Mouse (Mus musculus) stomach, postnatal 0 days (tissue): ENCODE measurements around the gene Tex29. TPM values are rescaled to one million over a fixed set of nuclear protein-coding genes. Genes with fewer than 3 reads are reported as not detected.
A peak's percentile ranks its signal among the peaks of the same experiment; 100 is the strongest.

Experiments used
- ATAC-seq: fragments of 200-750 bp; cut with Nextera tagmentation; 2 replicates; pipeline ENCODE4 v1.8.0; 2017; ENCODE audit not compliant: low FRiP score, low TSS enrichment
- DNase-seq: peaks from one replicate; pipeline ENCODE4 v3.0.0-alpha.2; 2016; ENCODE audit warnings: low spot score
- H3K27ac ChIP-seq: fragments of 300-500 bp; sonication (generic); replicated peaks from 2 replicates; pipeline ENCODE4 v1.5.1; 2014; ENCODE audit warnings: mild to moderate bottlenecking, control low read depth
- H3K27me3 ChIP-seq: fragments of 300-500 bp; sonication (generic); 2 replicates; pipeline ENCODE4 v1.6.1; 2014; ENCODE audit warnings: low read length; ENCODE audit not compliant: control insufficient read depth, insufficient read depth
- H3K36me3 ChIP-seq: fragments of 300-500 bp; sonication (generic); 2 replicates; pipeline ENCODE4 v1.6.1; 2014; ENCODE audit warnings: low read length, mixed read lengths; ENCODE audit not compliant: control insufficient read depth, insufficient read depth
- H3K4me1 ChIP-seq: fragments of 300-500 bp; sonication (generic); replicated peaks from 2 replicates; pipeline ENCODE4 v1.6.1; 2014; ENCODE audit warnings: antibody characterized with exemption; ENCODE audit not compliant: control insufficient read depth, insufficient read depth
- H3K4me2 ChIP-seq: fragments of 300-500 bp; sonication (generic); replicated peaks from 2 replicates; pipeline ENCODE4 v1.6.1; 2014; ENCODE audit warnings: low read depth, mild to moderate bottlenecking, control low read depth, moderate library complexity
- H3K4me3 ChIP-seq: fragments of 300-500 bp; sonication (generic); 2 replicates; pipeline ENCODE4 v1.5.1; 2014; ENCODE audit warnings: low read depth, low read length, control low read depth
- H3K9ac ChIP-seq: fragments of 300-500 bp; sonication (generic); 2 replicates; pipeline ENCODE4 v1.6.1; 2014; ENCODE audit warnings: mild to moderate bottlenecking, low read length, control low read depth, mixed read lengths
- H3K9me3 ChIP-seq: fragments of 300-500 bp; sonication (generic); 2 replicates; pipeline ENCODE4 v1.6.1; 2016; ENCODE audit warnings: low read length; ENCODE audit not compliant: control insufficient read depth
- CTCF ChIP-seq: IDR thresholded peaks from 2 replicates; pipeline ENCODE4 v1.5.1; 2016; ENCODE audit warnings: antibody characterized with exemption, low read depth, mild to moderate bottlenecking, moderate library complexity
- EP300 ChIP-seq: optimal IDR thresholded peaks from 2 replicates; pipeline ENCODE3; 2016; ENCODE audit warnings: antibody characterized with exemption
- WGBS: fragments of 180-500 bp; shearing (Covaris S2); extraction: QIAGEN DNeasy Blood & Tissue Kit; methylation state at CpG from one replicate; pipeline ENCODE4 v1.1.7; 2014; 5-methylcytosine and 5-hydroxymethylcytosine counted together
- polyA plus RNA-seq: library from polyadenylated mRNA; unstranded; fragments of >200 nt; fragmentation: Nextera tagmentation; extraction: Ambion mirVana; gene quantifications from 2 replicates; pipeline ENCODE4 v1.2.1, GENCODE M21; 2015

Tex29 gene
- polyA plus RNA-seq = not detected in 2 replicates

DNA sequence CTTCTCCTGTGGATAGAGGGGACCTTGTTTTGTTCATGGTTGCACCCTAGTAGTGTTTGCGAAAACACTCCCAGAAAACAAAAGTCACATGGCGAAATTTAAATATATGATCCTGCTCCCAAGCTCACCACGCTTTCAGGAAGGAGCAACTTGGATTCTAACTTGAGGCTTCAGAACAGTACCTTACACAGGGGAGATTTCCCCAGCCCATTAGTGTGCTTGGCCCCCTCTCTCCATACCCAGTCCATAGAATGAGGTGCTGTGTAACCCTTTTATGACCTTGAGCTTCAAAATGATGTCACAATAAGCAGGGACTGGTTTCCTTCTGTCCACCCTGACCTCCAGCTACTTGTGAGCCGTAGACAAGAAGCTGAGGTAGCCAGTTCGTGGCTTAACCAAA, at the start of gene Tex29:
Gene Tex29 (plus strand): TSS at position 301 of the 400 bp plus-strand sequence.
- Histone ChIP-seq H3K27me3 (no peaks in the 10 kb centered on the region), H3K9ac (no peak within 1 kb of the TSS), H3K27ac (no peak within 1 kb of the TSS), H3K36me3 (no peaks in the 10 kb centered on the region), H3K4me2 (no peak within 1 kb of the TSS), H3K9me3 (no peaks in the 10 kb centered on the region), H3K4me1 (no peaks in the 10 kb centered on the region; the same call in 1 of the 2 replicates), H3K4me3 (no peak within 1 kb of the TSS)
- ATAC-seq (no peak), DNase-seq (no peak)
- no peak for TF ChIP-seq CTCF
- TF ChIP-seq EP300 = no peak
- WGBS = 87% methylated on average over 5 of the region's 5 CpGs

DNA sequence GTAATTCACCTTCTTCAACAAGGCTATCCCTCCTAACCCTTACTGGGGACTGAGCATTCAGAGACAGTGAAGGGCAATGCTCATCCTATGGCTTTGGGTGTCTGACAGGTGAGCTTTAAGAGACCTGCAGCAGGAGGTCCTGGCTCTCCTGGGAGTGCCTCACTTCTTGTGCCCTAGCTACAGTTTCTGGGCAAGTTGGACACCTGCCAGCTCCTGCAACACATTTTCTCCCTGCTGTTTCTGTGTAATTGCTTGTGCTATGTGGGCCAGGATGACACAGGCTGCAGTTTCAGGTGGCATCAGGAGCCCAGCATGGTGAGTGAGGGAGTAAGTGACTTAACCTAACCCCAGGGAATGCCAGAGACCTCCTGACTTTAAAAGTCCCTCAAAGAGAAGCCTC, 45.3 kb upstream of the Tex29 start:
- no peak overlapping the region for H3K4me3 ChIP-seq
- no peaks in the 10 kb centered on the region for H3K4me1 ChIP-seq
- ATAC-seq (no peak), DNase-seq (no peak)
- no peak overlapping the region for H3K27ac ChIP-seq
- no peak overlapping the region for H3K9ac ChIP-seq
- no peak overlapping the region for H3K4me2 ChIP-seq
- TF ChIP-seq EP300 = no peak
- no peak for TF ChIP-seq CTCF
- no peaks in the 10 kb centered on the region for H3K27me3 ChIP-seq
- H3K9me3 ChIP-seq = no peaks in the 10 kb centered on the region
- H3K36me3 ChIP-seq = peaks cover 7% of the 10 kb centered on the region; the same call in 1 of the 2 replicates

DNA sequence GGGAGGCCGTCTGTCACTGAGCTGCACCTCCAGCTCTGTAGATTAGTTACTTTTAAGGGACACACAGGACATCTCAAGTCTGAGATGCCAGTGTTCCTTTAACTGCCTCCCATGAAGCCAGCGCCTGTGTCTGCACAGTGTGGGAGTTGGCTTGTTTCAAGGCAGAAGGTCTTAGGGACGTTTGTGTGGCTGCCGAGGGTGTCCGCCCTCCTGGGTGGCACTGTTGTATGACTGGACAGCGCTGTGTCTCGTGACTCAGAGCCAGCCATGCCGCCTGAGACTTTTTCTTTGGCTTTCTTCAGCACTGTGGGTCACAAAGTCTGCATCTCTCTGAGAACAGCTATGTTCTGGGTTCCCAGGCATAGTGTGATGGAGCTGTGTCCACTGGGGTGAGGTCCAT, 43.1 kb upstream of the Tex29 start:
- Histone ChIP-seq H3K36me3 (peaks cover 8% of the 10 kb centered on the region), H3K4me2 (no peak overlapping the region), H3K4me1 (no peaks in the 10 kb centered on the region), H3K27me3 (no peaks in the 10 kb centered on the region), H3K9ac (no peak overlapping the region), H3K9me3 (no peaks in the 10 kb centered on the region), H3K4me3 (no peak overlapping the region), H3K27ac (no peak overlapping the region)
- no peak for TF ChIP-seq EP300
- no peak for TF ChIP-seq CTCF
- DNase-seq (no peak), ATAC-seq (0 out of 2 replicates have a peak, but pooled peaks have one; percentile 57)
- WGBS = 87% methylated on average over 8 of the region's 8 CpGs

DNA sequence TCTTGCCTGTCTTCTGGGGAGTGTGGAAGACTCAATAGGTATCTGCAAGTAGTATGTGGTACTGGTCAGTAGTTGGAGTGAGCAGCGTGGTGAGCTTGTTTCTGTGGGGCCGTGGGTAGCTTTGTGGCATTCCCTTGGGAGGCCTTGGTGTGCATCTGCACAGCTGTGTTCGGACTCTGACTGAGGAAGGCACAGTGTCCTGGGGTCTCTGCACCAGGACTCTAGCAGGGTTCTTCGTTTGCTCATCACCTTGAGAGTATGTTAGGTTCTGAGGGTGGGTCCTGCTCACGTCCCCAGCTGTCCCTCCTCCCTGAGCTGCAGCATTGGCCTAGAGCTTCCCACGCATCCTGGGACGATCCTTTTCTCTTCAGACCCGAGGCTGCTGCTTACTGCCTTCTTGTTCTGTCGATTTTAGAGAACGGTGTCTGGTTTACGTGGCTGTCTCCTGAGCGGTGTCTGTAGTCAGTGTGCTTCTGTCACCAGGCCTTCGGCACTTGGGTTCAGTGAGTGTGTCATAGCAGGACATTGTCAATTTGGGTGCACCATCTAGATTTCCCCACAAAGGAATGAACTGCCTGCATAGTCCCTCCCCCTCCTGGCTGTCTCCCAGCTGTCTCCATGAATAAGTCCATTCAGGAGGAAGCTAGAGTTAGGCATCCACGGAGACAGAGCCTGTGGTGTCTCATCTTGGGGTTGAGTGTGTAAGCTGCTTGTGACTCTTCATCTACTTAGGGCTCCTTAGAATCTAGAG, 42.4 kb upstream of the Tex29 start:
- H3K4me2 ChIP-seq = no peak overlapping the region

DNA sequence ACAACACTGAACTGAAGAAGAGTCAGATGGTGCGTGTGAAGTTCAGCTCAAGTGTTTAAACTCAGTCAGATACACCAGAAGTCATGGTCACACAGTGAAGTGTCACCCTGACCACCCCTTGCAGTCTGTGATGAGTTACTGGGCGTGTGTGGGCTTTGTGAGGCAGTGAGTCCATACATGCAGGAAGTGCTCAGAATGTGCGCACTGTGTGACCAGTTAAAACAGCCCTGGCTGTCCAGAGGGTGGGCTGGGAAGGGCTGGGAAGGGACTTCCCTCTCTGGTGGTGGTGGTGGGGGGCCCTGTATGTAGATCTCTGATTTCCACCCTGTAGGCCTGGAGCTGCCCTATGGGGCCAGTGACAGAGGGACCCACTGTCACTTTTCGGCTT, 41.8 kb upstream of the Tex29 start:
- no peak for ATAC-seq

More for the DNA sequence above, 42.4 kb upstream of the Tex29 start:
- Histone ChIP-seq H3K9ac (no peak overlapping the region), H3K9me3 (no peaks in the 10 kb centered on the region), H3K4me1 (no peaks in the 10 kb centered on the region), H3K27me3 (no peaks in the 10 kb centered on the region), H3K36me3 (peaks cover 7% of the 10 kb centered on the region), H3K4me3 (no peak overlapping the region), H3K27ac (no peak overlapping the region)
- 79% methylated on average over 14 of the region's 14 CpGs for WGBS
- DNase-seq (no peak), ATAC-seq (no peak)
- TF ChIP-seq CTCF (no peak), EP300 (no peak)

DNA sequence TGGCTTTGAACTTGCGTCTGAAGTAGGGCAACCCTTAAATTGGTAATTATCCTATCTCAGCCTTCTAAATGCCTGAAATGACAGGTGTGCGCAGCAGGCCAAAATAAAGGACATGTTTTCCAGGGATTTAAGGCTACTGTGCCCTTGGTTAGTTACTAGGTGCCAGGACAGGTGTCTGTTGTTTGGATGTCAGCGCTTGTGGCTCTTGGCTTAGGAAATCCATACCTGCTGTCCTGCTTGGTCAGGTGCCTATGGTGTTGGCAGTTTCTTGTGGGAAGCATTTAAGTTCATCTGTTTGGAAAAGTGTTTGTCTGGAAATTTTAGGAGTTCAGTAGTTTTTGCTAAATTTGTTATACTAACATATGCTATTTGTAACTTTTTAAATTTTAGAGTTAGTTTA, 41.2 kb upstream of the Tex29 start:
- ATAC-seq (no peak), DNase-seq (no peak)
- no peak overlapping the region for H3K27ac ChIP-seq
- no peaks in the 10 kb centered on the region for H3K27me3 ChIP-seq
- TF ChIP-seq CTCF (no peak), EP300 (no peak)
- H3K9ac ChIP-seq = no peak overlapping the region
- H3K4me2 ChIP-seq = no peak overlapping the region
- peaks cover 4% of the 10 kb centered on the region for H3K36me3 ChIP-seq
- WGBS = 87% methylated on average over 3 of the region's 3 CpGs
- no peaks in the 10 kb centered on the region for H3K4me1 ChIP-seq
- H3K9me3 ChIP-seq = no peaks in the 10 kb centered on the region
- no peak overlapping the region for H3K4me3 ChIP-seq

More for the DNA sequence above, 41.8 kb upstream of the Tex29 start:
- H3K4me1 ChIP-seq = no peaks in the 10 kb centered on the region
- no peaks in the 10 kb centered on the region for H3K27me3 ChIP-seq
- no peak overlapping the region for H3K9ac ChIP-seq
- H3K27ac ChIP-seq = no peak overlapping the region
- no peak for DNase-seq
- H3K9me3 ChIP-seq = no peaks in the 10 kb centered on the region
- 85% methylated on average over 4 of the region's 4 CpGs for WGBS
- peaks cover 4% of the 10 kb centered on the region for H3K36me3 ChIP-seq
- no peak overlapping the region for H3K4me3 ChIP-seq
- TF ChIP-seq CTCF = no peak
- no peak for TF ChIP-seq EP300
- no peak overlapping the region for H3K4me2 ChIP-seq
